Mouse (Mus musculus) activated CD4-positive, CD25-positive, alpha-beta regulatory T cell, adult 4 months (primary cell): ENCODE data around the gene Dyrk3. TPM values are rescaled to one million over a fixed set of nuclear protein-coding genes. Genes with fewer than 3 reads are reported as not detected.
A peak's percentile ranks its signal among the peaks of the same experiment; 100 is the strongest.
"Not testable (repeated sequence)": the region's sequence is repeated elsewhere in the genome, so short reads cannot be mapped to it uniquely, and the experiment has no call there.

Experiments
- ATAC-seq: one replicate; pipeline ENCODE4 v1.8.0; 2017
- polyA plus RNA-seq, 2 experiments: library from polyadenylated mRNA; unstranded; fragments of 100-300 nt; shearing (Covaris generic); gene quantifications; one replicate each; pipeline ENCODE4 v1.2.1; 2017

Gene Dyrk3
- polyA plus RNA-seq, 2 experiments from 2014 or later, result 0.41 TPM; not detected in 1

- no peak for ATAC-seq
Observed at GRCm38 (mm10) chr1:131155456-131155855, 17.3 kb upstream of the Dyrk3 start.

DNA sequence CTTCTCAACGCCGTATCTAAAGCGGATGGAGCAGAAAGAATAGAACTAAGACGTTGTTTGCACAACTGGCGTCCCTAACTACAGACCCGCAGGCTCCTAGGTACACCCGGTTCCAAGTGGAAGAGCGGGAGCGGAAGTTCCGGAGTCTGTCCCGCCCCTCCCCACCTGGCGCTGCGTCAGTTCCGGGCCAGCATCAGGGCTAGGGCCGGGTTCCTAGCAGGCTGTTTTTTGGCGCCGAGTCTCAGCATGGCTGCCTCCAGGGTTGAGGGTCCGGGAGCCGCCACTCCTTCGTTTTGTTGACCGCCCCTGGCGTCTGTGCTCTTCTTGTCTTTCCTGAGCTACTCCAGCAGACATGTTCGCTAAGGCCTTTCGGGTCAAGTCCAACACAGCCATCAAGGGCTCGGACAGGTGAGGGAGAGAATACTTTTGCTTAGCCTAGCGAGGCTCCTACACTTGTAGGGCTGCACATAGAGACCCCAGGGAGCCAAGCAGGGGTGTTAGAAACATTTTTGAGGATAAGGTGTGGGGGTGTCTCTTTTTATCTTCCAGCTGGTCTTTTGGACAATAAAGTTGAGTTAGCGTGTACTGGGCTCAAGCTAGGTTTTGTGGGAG, 15.0 kb upstream of the Dyrk3 start, which contains the start of gene Eif2d:
TSS of gene Eif2d (plus strand) at position 164 of the 612 bp plus-strand sequence.
- peak; percentile 99 for ATAC-seq

DNA sequence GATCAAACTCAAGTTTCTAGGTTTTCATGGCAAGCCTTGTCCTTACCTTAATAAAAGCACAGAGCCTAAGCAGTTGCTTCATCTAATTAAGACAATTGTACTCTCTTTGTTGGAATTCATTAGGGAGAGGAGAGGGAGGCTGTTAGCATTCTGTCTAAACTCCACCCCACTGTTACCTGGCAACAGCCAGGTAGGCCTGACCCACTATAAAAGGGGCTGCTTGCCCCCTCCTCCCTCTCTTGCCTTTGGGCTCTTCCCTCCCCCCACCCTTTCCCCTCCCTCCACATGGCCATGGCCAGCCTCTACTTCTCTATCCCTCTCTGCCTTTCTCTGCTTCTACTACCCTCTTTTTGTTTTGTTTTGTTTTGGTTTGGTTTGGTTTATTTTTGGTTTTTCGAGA, 11.4 kb upstream of the Dyrk3 start:
- no peak for ATAC-seq

DNA sequence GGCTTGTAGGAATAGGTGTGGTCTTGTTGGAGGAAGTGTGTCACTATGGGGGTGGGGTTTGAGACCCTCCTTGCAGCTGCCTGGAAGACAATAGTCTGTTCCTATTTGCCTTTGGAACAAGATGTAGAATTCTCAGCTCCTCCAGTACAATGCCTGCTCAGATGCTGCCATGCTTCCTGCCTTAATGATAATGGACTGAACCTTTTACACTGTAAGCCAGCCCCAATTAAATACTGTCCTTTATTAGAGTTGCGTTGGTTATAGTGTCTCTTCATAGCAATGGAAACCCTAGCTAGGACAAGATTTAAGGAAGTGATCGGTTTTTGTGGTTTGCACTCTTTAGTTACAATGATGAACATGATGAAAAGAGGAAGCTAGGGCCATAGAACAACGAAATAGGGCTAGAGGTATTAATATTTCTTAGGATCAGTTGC, 8.1 kb upstream of the Dyrk3 start:
- ATAC-seq, result no peak

- not testable (repeated sequence) for ATAC-seq
Observed at GRCm38 (mm10) chr1:131145222-131145621, 7.1 kb upstream of the Dyrk3 start.

- no peak for ATAC-seq
Observed at GRCm38 (mm10) chr1:131142472-131142871, 4.3 kb upstream of the Dyrk3 start.

DNA sequence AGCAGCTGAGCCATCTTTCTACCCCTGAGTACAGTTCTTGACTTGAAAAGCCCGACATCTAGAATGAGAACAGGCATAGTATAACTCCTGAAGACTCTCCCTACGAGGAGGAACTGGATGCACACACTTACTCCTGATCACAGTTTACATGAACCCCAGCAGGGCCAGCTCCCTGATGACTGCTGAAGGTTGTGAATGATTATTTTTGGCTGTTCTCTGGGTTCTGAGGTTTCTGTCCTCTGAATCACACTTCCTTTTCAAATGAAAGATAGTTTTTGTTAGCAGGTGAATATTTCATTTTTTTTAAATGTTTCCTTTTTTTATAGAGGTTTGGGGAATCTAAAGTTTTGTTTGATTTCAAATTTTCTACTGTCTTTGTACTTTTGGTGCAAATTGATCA, 3.3 kb upstream of the Dyrk3 start:
- no peak for ATAC-seq

DNA sequence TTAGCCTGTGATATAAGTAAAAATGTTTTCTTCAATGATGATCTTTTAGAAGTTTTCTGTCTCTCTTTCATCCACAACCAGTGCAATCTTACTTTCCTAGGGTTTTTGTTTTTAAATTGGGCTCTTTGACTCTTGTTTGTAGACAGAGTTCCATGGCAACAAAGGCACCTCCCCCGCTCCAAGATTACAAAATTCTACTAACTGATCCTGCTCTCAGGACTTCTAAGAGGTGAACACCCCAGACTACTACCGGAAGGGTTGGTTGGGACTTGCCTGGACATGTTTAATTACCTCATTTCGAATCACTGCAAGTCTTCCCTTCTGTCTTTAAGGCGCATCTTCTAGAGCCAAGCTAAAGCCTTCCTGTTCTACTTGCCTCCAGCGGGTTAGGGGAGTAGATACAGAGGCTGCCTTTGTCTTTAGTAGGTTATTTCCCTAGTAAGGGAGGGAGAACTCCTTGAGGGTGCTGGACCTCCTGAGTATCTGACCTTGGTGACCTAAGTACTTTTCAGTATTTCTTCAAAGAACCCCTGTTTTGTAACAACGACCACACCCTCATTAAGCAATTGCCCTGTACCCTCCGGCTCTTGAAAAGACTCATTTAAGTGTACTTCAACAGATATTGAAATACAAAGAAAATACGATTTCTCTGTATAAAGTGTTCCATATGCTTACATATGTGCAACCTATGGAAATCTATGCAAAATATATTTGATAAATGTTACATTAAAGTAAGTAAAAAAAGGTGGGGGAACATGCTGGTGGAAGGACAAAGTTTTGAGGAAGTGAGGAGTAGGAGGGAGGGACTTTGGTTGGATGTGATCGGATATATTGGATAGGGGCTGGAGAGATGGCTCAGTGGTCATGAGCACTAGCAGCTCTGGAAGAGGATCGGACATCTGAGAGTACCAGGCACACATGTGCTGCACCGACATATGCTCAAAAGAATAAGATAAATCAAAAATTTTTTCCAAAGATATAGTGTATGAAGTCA, 1.3 kb upstream of the Dyrk3 start:
- no peak for ATAC-seq

DNA sequence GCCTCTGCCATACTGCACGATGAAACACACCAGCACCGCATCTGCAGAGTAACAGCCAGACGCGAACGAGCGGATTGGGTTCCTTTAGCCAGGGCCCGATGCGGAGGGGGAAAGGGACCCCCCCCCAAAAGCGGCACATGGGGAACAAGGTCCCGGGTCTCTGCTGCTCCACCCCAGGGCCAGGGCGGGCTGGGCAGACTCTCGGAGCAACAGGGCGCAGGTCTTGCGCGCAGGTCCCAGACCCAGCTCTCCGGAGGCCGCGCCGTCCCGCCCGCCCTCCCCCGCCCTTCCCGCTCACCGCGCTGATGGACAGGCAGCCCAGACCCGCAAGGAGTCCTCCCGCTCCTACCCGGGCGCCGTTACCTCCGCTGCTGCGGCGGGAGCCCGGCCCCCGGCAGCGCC, 422 bp downstream of the Dyrk3 start:
- ATAC-seq, result no peak

- no peak for ATAC-seq
Observed at GRCm38 (mm10) chr1:131137111-131137510, 1.0 kb downstream of the Dyrk3 start.

- ATAC-seq, result no peak
Observed at GRCm38 (mm10) chr1:131135960-131136629, 2.0 kb downstream of the Dyrk3 start.

DNA sequence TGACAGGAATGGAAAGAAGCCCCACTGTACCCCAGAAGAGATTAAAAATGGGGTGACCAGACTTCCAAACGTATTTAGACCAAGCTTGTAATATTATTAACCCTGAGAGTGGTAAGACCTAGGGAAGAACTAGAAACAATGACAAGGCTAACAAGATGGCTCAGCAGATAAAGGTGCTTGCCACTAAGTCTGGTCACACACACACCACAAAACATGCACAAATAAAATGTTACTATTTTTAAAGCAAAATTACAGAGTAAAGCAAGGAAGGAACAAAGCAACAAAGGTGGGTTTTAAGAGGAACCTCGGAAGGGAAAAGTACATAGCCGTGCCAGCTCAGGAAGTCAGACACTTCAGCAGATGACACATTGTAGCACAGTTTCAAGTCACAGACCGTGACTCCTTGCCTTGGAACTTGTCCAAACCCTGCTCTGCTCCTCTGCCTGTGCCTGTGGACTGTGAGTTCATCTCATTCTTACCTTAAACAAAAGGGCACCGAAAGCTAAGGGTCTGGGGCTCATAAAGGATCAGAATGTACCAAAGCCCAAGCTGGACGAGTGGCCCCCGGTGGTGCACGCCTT, 3.1 kb downstream of the Dyrk3 start:
- ATAC-seq, result no peak

- no peak for ATAC-seq
Observed at GRCm38 (mm10) chr1:131134231-131134630, 3.9 kb downstream of the Dyrk3 start.

DNA sequence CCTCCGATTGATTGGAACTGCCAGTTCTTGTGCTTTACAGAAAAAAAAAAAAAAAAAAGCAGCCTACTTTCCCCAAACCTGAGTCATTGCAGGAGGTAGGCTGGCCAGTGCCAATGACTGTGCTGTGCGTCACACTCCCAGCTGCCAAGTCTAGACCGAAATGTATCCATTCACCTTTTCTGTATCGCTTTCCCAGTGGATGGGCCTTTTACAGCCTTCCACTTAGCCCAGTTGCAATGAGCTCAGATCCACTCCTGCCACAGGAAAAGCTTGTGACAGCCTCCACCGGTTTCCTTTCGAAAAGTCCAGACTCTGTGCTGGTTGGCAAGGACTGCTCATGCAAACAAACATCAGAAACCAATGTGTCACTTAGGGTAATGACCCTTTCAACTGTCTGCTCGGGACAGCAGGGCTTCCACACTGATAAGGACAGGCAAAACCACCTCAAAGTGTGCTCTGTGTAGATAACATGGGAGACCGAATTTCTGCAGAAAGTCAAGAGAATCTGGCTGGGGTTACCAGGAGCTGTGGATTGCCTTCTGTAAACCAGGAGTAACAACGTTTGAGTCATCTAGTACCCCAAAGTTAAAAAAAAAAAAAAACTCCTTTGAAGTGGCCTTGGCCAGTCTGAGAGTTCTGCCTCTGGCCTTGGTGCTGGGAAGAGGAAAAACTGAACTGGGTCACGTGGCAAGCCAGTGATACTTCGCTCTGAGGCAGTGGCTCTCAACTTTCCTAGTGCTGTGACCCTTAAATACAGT, 12.0 kb downstream of the Dyrk3 start:
- no peak for ATAC-seq

DNA sequence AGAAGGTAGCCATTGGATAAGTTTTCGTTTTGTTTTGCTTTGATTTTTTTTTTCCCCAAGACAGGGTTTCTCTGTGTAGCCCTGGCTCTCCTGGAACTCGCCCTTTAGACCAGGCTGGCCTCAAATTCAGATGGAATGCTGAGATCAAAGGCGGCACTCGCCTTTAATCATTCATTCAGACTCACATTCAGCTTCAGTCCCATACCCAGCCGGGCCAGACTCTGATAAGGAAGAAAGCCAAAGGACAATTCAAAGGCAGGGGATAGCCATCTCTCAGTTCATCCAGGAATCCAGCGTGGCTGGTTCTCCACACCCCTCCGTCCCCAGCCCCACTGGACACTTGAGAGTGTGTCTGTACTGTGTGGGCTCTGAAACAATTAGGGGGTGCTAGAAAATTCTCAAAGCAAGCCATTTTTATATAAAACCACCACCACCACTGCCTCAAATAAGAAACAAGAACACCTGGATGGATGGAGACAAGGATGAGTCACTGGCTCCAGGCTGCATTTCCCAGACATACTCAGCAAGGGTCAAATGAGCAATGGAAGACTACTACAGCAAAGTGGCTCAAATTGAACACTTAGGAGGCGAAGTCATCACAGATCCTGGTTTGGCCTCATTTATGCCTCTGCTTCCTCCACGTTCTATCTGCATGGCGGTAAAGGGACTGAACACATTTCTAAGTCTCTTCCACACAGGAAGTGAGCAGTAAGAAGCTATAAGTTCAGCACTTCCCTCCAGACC, 14.4 kb downstream of the Dyrk3 start:
- no peak for ATAC-seq

DNA sequence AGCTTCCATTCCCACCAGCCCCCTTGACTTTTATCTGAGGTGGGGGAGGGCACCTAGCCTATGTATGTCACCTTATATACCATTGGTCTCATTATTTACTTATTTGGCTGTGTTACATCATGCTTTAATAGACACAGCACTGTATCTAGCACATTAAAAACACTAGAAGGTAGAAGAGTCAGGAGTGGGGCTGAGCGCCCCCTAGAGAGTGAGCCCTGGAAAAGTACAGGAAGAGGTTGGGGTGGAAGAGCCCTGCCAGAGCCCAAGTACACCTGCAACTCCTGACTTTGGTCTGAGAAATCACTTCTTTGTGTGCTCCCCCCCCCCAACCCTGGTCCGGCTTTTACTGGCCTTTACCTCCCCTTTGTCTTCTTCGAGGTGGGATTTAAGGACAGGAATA, 16.2 kb downstream of the Dyrk3 start:
- no peak for ATAC-seq

DNA sequence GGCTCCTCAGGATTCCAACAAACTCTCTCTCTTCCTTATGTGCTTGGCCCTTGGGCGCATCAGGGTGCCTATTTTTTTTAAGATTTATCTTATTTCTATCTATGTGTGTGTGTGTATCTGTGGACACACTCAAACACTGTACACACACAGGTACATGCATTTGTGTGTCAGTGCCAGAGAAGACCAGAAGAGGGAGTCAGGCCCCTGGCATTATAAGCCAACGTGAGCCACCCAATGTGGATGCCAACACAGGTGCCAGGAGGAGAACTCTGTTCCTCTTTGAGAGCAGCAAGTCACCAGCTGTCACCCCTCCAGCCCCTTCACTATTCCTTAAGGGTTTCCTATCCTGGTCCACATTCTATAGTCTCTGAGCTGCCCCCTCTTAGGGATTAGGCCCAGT, 19.1 kb downstream of the Dyrk3 start:
- ATAC-seq, result peak; percentile 56

- no peak for ATAC-seq
Observed at GRCm38 (mm10) chr1:131118530-131118929, 19.6 kb downstream of the Dyrk3 start.

DNA sequence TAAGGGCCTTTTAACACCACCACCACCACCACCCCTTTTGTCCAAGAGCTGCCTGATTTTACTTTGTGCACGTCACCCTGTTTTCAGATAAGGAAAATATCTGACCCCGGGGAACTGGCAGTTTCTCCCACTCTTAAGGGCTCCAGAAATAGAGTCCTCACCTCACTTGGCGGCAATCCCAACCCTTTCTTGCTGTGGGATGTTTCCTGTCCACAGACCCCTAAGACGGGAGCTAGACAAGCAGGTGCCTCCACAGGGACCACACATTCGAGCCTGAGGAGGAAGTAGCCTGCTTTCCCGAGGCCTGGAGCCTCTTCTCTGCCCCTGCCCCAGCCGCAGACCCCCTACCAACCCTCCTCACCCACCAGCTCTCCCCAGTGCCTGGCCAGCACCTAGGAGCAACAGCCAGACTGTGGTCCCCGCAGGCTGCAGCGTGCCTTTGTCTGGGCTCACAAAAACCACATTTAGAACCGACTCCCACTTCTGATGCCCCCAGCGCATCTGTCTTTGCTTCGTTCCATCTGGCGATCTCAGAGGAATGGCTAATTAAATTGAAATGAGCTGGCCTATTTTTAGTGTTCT, 21.6 kb downstream of the Dyrk3 start:
- ATAC-seq, result no peak

GRCm38 (mm10) chr1:131115932-131116331, 22.2 kb downstream of the Dyrk3 start:
- ATAC-seq, result peak; percentile 77

- ATAC-seq, result no peak
Observed at GRCm38 (mm10) chr1:131112576-131112975, 25.6 kb downstream of the Dyrk3 start.
